Mouse (Mus musculus): ENCODE measurements around the gene Endog.
A peak's percentile ranks its signal among the peaks of the same experiment; 100 is the strongest.

GRCm38 (mm10) chr2:30133613-30134377, 37.5 kb upstream of the Endog start, which contains the start of gene Tbc1d13:
- peak; percentile 43 for TF ChIP-seq EP300 (optimal IDR thresholded peaks at IDR 0.05)
- peak; percentile 8; the same call in 1 of the 2 replicates for TF ChIP-seq CTCF (IDR thresholded peaks at IDR 0.05; ENCODE audit: low read depth)
